Mouse (Mus musculus) limb, embryonic 13.5 days (tissue): ENCODE data around the gene Gucy1b2. TPM values are rescaled to one million over a fixed set of nuclear protein-coding genes. Genes with fewer than 3 reads are reported as not detected.

Experiments used
- ATAC-seq: fragments of 200-750 bp; cut with Nextera tagmentation; 2 replicates; pipeline ENCODE4 v1.8.0; 2017; ENCODE audit warnings: low read depth, moderate number of reproducible peaks, moderate TSS enrichment; ENCODE audit not compliant: low FRiP score
- H3K27ac ChIP-seq: fragments of 300-500 bp; sonication (generic); 2 replicates; pipeline ENCODE4 v1.5.1; 2015; ENCODE audit warnings: inconsistent platforms, mild to moderate bottlenecking, moderate library complexity
- H3K27me3 ChIP-seq: fragments of 300-500 bp; sonication (generic); 2 replicates; pipeline ENCODE4 v1.6.1; 2015; ENCODE audit warnings: mild to moderate bottlenecking, inconsistent platforms
- H3K36me3 ChIP-seq: fragments of 300-500 bp; sonication (generic); 2 replicates; pipeline ENCODE4 v1.6.1; 2015; ENCODE audit warnings: inconsistent platforms, mild to moderate bottlenecking, moderate library complexity
- H3K4me1 ChIP-seq: fragments of 300-500 bp; sonication (generic); 2 replicates; pipeline ENCODE4 v1.6.1; 2015; ENCODE audit warnings: inconsistent platforms
- H3K4me2 ChIP-seq: fragments of 300-500 bp; sonication (generic); replicated peaks from 2 replicates; pipeline ENCODE4 v1.6.1; 2015; ENCODE audit warnings: inconsistent platforms, mild to moderate bottlenecking, moderate library complexity
- H3K4me3 ChIP-seq: fragments of 300-500 bp; sonication (generic); 2 replicates; pipeline ENCODE4 v1.5.1; 2015; ENCODE audit warnings: moderate library complexity, mild to moderate bottlenecking, inconsistent platforms
- H3K9ac ChIP-seq: fragments of 300-500 bp; sonication (generic); 2 replicates; pipeline ENCODE4 v1.6.1; 2015; ENCODE audit warnings: mild to moderate bottlenecking, inconsistent platforms
- H3K9me3 ChIP-seq: fragments of 300-500 bp; sonication (generic); 2 replicates; pipeline ENCODE4 v1.6.1; 2016; ENCODE audit warnings: inconsistent platforms
- WGBS: fragments of 180-500 bp; shearing (Covaris S2); methylation state at CpG from one replicate; pipeline ENCODE4 v1.1.7; 2015; 5-methylcytosine and 5-hydroxymethylcytosine counted together
- polyA plus RNA-seq: library from polyadenylated mRNA; unstranded; fragments of >200 nt; fragmentation: Nextera tagmentation; extraction: Ambion mirVana; gene quantifications from 2 replicates; pipeline ENCODE4 v1.2.1, GENCODE M21; 2015

Gucy1b2 gene
- polyA plus RNA-seq, 1 experiment from 2014 or later: 0.71 TPM

GRCm38 (mm10) chr14:62389064-62389728 lies 66.9 kb downstream of the Gucy1b2 start:
- H3K4me3 ChIP-seq: no peak overlapping the region
- 67% methylated on average over 6 of the region's 6 CpGs for WGBS
- H3K27me3 ChIP-seq: no peaks in the 10 kb centered on the region
- H3K27ac ChIP-seq: peak overlapping the region; percentile 44; the same call in 1 of the 2 replicates
- no peak for ATAC-seq
- H3K9ac ChIP-seq: no peak overlapping the region
- H3K4me2 ChIP-seq: no peak overlapping the region
- H3K9me3 ChIP-seq: no peaks in the 10 kb centered on the region
- H3K4me1 ChIP-seq: peaks cover 34% of the 10 kb centered on the region
- no peaks in the 10 kb centered on the region for H3K36me3 ChIP-seq

- H3K4me2 ChIP-seq: no peak overlapping the region
- no peak overlapping the region for H3K9ac ChIP-seq
- no peaks in the 10 kb centered on the region for H3K36me3 ChIP-seq
- H3K9me3 ChIP-seq: no peaks in the 10 kb centered on the region
- WGBS: 84% methylated on average over 3 of the region's 3 CpGs
- H3K4me3 ChIP-seq: no peak overlapping the region
- H3K4me1 ChIP-seq: peaks cover 7% of the 10 kb centered on the region; the same call in 1 of the 2 replicates
- no peaks in the 10 kb centered on the region for H3K27me3 ChIP-seq
- no peak for ATAC-seq
- no peak overlapping the region for H3K27ac ChIP-seq
These were observed 72.2 kb downstream of the Gucy1b2 start for GRCm38 (mm10) chr14:62383786-62384299.

GRCm38 (mm10) chr14:62383109-62383508 lies 73.0 kb downstream of the Gucy1b2 start:
- 0 out of 2 replicates have a peak, but pooled peaks cover under 1% of the 10 kb centered on the region for H3K4me1 ChIP-seq
- H3K27me3 ChIP-seq: no peaks in the 10 kb centered on the region
- H3K4me3 ChIP-seq: no peak overlapping the region
- H3K27ac ChIP-seq: no peak overlapping the region
- no peak for ATAC-seq
- WGBS: 70% methylated on average over 3 of the region's 3 CpGs
- no peaks in the 10 kb centered on the region for H3K9me3 ChIP-seq
- H3K4me2 ChIP-seq: no peak overlapping the region
- peaks cover 2% of the 10 kb centered on the region for H3K36me3 ChIP-seq
- no peak overlapping the region for H3K9ac ChIP-seq

- 94% methylated on average over 6 of the region's 6 CpGs for WGBS
These were observed 75.5 kb downstream of the Gucy1b2 start for GRCm38 (mm10) chr14:62380606-62381005.

GRCm38 (mm10) chr14:62379391-62379790 lies 76.7 kb downstream of the Gucy1b2 start:
- Histone ChIP-seq H3K36me3 (peaks cover 6% of the 10 kb centered on the region), H3K27me3 (no peaks in the 10 kb centered on the region), H3K4me1 (peaks cover 6% of the 10 kb centered on the region), H3K4me3 (no peak overlapping the region), H3K27ac (no peak overlapping the region), H3K9ac (no peak overlapping the region), H3K4me2 (no peak overlapping the region), H3K9me3 (no peaks in the 10 kb centered on the region)
- no peak for ATAC-seq
- WGBS: 90% methylated on average over 2 of the region's 2 CpGs

More at GRCm38 (mm10) chr14:62380606-62381005, 75.5 kb downstream of the Gucy1b2 start:
- no peak for ATAC-seq
- peaks cover 6% of the 10 kb centered on the region for H3K36me3 ChIP-seq
- H3K4me3 ChIP-seq: no peak overlapping the region
- no peaks in the 10 kb centered on the region for H3K27me3 ChIP-seq
- no peak overlapping the region for H3K27ac ChIP-seq
- peaks cover 3% of the 10 kb centered on the region; the same call in 1 of the 2 replicates for H3K4me1 ChIP-seq
- no peaks in the 10 kb centered on the region for H3K9me3 ChIP-seq
- H3K9ac ChIP-seq: no peak overlapping the region
- H3K4me2 ChIP-seq: no peak overlapping the region

- no peak overlapping the region for H3K4me3 ChIP-seq
- no peaks in the 10 kb centered on the region for H3K27me3 ChIP-seq
- ATAC-seq: no peak
- peak overlapping the region; percentile 34; the same call in 1 of the 2 replicates for H3K27ac ChIP-seq
- no peak overlapping the region for H3K9ac ChIP-seq
- H3K9me3 ChIP-seq: no peaks in the 10 kb centered on the region
- peaks cover 17% of the 10 kb centered on the region for H3K4me1 ChIP-seq
- H3K4me2 ChIP-seq: no peak overlapping the region
- H3K36me3 ChIP-seq: peaks cover 14% of the 10 kb centered on the region
- 75% methylated on average over 2 of the region's 2 CpGs for WGBS
These were observed 80.0 kb downstream of the Gucy1b2 start for GRCm38 (mm10) chr14:62376115-62376514.

- peak overlapping the region; percentile 34; the same call in 1 of the 2 replicates for H3K27ac ChIP-seq
- peak; percentile 81; the same call in 1 of the 2 replicates for ATAC-seq
- no peak overlapping the region for H3K4me3 ChIP-seq
These were observed 80.4 kb downstream of the Gucy1b2 start for GRCm38 (mm10) chr14:62375694-62376093.

GRCm38 (mm10) chr14:62374001-62374400 lies 82.1 kb downstream of the Gucy1b2 start:
- no peak overlapping the region for H3K4me3 ChIP-seq
- H3K4me2 ChIP-seq: no peak overlapping the region
- WGBS: 72% methylated on average over 10 of the region's 10 CpGs
- peaks cover 29% of the 10 kb centered on the region for H3K36me3 ChIP-seq
- no peak overlapping the region for H3K27ac ChIP-seq
- H3K9me3 ChIP-seq: no peaks in the 10 kb centered on the region
- no peaks in the 10 kb centered on the region for H3K27me3 ChIP-seq
- H3K9ac ChIP-seq: no peak overlapping the region
- no peak for ATAC-seq
- H3K4me1 ChIP-seq: peaks cover 30% of the 10 kb centered on the region

More at GRCm38 (mm10) chr14:62375694-62376093, 80.4 kb downstream of the Gucy1b2 start:
- H3K4me2 ChIP-seq: no peak overlapping the region
- no peaks in the 10 kb centered on the region for H3K9me3 ChIP-seq
- H3K36me3 ChIP-seq: peaks cover 14% of the 10 kb centered on the region
- H3K27me3 ChIP-seq: no peaks in the 10 kb centered on the region
- H3K9ac ChIP-seq: no peak overlapping the region
- peaks cover 20% of the 10 kb centered on the region for H3K4me1 ChIP-seq

GRCm38 (mm10) chr14:62370819-62371218 lies 85.3 kb downstream of the Gucy1b2 start:
- H3K36me3 ChIP-seq: peaks cover 47% of the 10 kb centered on the region
- WGBS: 46% methylated on average over 6 of the region's 6 CpGs
- H3K9me3 ChIP-seq: no peaks in the 10 kb centered on the region
- H3K4me3 ChIP-seq: no peak overlapping the region
- peaks cover 28% of the 10 kb centered on the region for H3K4me1 ChIP-seq
- no peak overlapping the region for H3K27ac ChIP-seq
- ATAC-seq: no peak
- no peak overlapping the region for H3K4me2 ChIP-seq
- H3K27me3 ChIP-seq: no peaks in the 10 kb centered on the region
- no peak overlapping the region for H3K9ac ChIP-seq

GRCm38 (mm10) chr14:62363774-62364173 lies 92.3 kb downstream of the Gucy1b2 start:
- WGBS: 90% methylated on average over 2 of the region's 2 CpGs
- H3K4me1 ChIP-seq: peaks cover 13% of the 10 kb centered on the region
- no peak overlapping the region for H3K4me2 ChIP-seq
- H3K9ac ChIP-seq: no peak overlapping the region
- no peak overlapping the region for H3K4me3 ChIP-seq
- no peaks in the 10 kb centered on the region for H3K9me3 ChIP-seq
- H3K27me3 ChIP-seq: no peaks in the 10 kb centered on the region
- H3K27ac ChIP-seq: no peak overlapping the region
- ATAC-seq: no peak
- H3K36me3 ChIP-seq: peaks cover 59% of the 10 kb centered on the region

- H3K9me3 ChIP-seq: no peaks in the 10 kb centered on the region
- H3K4me2 ChIP-seq: no peak overlapping the region
- H3K36me3 ChIP-seq: peaks cover 43% of the 10 kb centered on the region
- no peak overlapping the region for H3K4me3 ChIP-seq
- ATAC-seq: no peak
- WGBS: 56% methylated on average over 8 of the region's 8 CpGs
- no peak overlapping the region for H3K9ac ChIP-seq
- H3K4me1 ChIP-seq: peaks cover 13% of the 10 kb centered on the region
- no peaks in the 10 kb centered on the region for H3K27me3 ChIP-seq
- no peak overlapping the region for H3K27ac ChIP-seq
These were observed 94.7 kb downstream of the Gucy1b2 start for GRCm38 (mm10) chr14:62361263-62361980.

GRCm38 (mm10) chr14:62355201-62355600 lies 100.9 kb downstream of the Gucy1b2 start:
- H3K9ac ChIP-seq: no peak overlapping the region
- no peak for ATAC-seq
- WGBS: 67% methylated on average over 7 of the region's 7 CpGs
- no peak overlapping the region for H3K4me3 ChIP-seq
- H3K36me3 ChIP-seq: peaks cover 8% of the 10 kb centered on the region; the same call in 1 of the 2 replicates
- no peaks in the 10 kb centered on the region for H3K9me3 ChIP-seq
- no peak overlapping the region for H3K4me2 ChIP-seq
- H3K27ac ChIP-seq: no peak overlapping the region
- no peaks in the 10 kb centered on the region for H3K27me3 ChIP-seq
- peaks cover 13% of the 10 kb centered on the region for H3K4me1 ChIP-seq
